Mouse (Mus musculus): Measurements from ENCODE around the gene Zfp14.

- TF ChIP-seq EP300 (IDR thresholded peaks at IDR 0.05): no peak
- TF ChIP-seq CTCF (IDR thresholded peaks at IDR 0.05): no peak
Observed at GRCm38 (mm10) chr7:30007601-30008000, 43.6 kb downstream of the Zfp14 start.
